Mouse (Mus musculus): Measurements from ENCODE around the gene Dnajb1. TPM values are rescaled to one million over a fixed set of nuclear protein-coding genes. Genes with fewer than 3 reads are reported as not detected.
"Not testable (repeated sequence)": the region's sequence is repeated elsewhere in the genome, so short reads cannot be mapped to it uniquely, and the experiment has no call there.

Dnajb1 gene
- polyA plus RNA-seq, 1 experiment from 2014 or later = 65.2 TPM

GRCm38 (mm10) chr8:83583236-83583635, 24.8 kb upstream of the Dnajb1 start:
- H3K4me3 ChIP-seq = no peak overlapping the region
- H3K27ac ChIP-seq = no peak overlapping the region
- no peaks in the 10 kb centered on the region for H3K9me3 ChIP-seq
- H3K36me3 ChIP-seq (replicated peaks) = peaks cover 85% of the 10 kb centered on the region
- no peaks in the 10 kb centered on the region for H3K27me3 ChIP-seq (ENCODE audit: poor library complexity, severe bottlenecking)
- no peak for DNase-seq (ENCODE audit: extremely low spot score, low spot score)
- WGBS = 92% methylated on average over 15 of the region's 15 CpGs
- peaks cover 40% of the 10 kb centered on the region for H3K4me1 ChIP-seq

DNA sequence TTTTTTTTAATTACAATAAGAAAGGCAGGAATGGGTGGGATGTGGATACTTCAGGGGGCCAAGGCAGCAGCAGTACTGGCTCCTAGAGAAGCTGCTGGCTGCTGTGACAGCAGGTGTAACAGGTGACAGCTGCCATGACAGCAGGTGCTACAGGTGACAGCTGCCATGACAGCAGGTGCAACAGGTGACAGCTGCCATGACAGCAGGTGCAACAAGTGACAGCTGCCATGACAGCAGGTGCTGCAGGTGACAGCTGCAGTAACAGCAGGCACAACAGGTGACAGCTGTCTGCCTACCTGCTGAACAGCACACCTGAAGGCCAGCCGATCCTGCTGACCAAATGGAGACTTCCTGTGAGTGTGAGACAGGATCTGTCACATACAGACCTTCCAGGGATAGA, 23.2 kb upstream of the Dnajb1 start:
- 96% methylated on average over 1 of the region's 1 CpGs for WGBS
- H3K4me1 ChIP-seq = peaks cover 26% of the 10 kb centered on the region
- H3K4me3 ChIP-seq = no peak overlapping the region
- H3K27me3 ChIP-seq (ENCODE audit: poor library complexity, severe bottlenecking) = no peaks in the 10 kb centered on the region
- no peak overlapping the region for H3K27ac ChIP-seq
- H3K9me3 ChIP-seq = no peaks in the 10 kb centered on the region
- no peak for DNase-seq (ENCODE audit: extremely low spot score, low spot score)
- H3K36me3 ChIP-seq (replicated peaks) = peaks cover 88% of the 10 kb centered on the region

DNA sequence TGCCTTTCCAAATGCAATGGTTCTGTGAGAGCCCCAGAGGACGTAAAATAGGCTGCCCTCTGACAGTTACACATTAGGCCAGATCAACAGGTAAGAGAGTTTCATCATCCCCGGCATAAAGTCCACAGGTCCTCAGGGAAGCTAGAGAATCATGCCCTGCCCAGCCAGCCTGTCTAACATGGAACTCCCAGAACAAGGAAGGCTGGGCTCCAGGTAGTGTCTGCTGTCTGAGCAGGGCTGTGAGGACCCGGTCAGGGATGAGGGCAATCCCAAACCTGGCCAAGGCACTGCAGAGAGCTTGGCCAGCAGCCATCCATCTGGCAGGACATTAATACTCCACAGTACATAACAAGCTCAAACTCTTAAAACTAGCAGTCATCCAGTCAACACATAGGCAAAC, 22.7 kb upstream of the Dnajb1 start:
- 89% methylated on average over 3 of the region's 3 CpGs for WGBS
- DNase-seq (ENCODE audit: extremely low spot score, low spot score) = no peak
- Histone ChIP-seq H3K9me3 (no peaks in the 10 kb centered on the region), H3K4me3 (no peak overlapping the region), H3K36me3 (replicated peaks) (peaks cover 88% of the 10 kb centered on the region), H3K27ac (no peak overlapping the region), H3K27me3 (ENCODE audit: poor library complexity, severe bottlenecking) (no peaks in the 10 kb centered on the region), H3K4me1 (peaks cover 28% of the 10 kb centered on the region)

- DNase-seq (ENCODE audit: extremely low spot score, low spot score) = no peak
- Histone ChIP-seq H3K4me1 (peaks cover 27% of the 10 kb centered on the region), H3K4me3 (no peak overlapping the region), H3K27ac (no peak overlapping the region), H3K27me3 (ENCODE audit: poor library complexity, severe bottlenecking) (no peaks in the 10 kb centered on the region), H3K9me3 (no peaks in the 10 kb centered on the region), H3K36me3 (replicated peaks) (peaks cover 94% of the 10 kb centered on the region)
- 88% methylated on average over 6 of the region's 6 CpGs for WGBS
Measured at GRCm38 (mm10) chr8:83587644-83588043, 20.3 kb upstream of the Dnajb1 start.

DNA sequence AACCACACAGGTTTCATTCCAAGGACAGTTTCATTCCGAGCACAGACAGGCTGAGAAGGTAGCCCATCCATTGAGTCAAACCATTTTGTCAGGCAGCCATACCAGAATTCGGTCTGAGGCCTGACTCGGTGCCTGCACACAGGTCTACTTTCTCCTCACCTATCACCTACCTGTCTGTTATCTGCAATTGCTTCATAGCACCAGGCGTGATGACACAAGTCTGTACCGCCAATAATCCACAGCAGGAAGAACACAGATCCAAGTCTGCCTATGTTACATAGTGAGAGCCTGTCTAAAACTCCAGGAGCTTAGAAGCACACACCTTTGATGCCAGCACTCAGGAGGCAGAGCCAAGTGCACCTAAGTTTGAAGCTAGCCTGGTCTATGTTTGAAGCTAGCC, 19.1 kb upstream of the Dnajb1 start:
- Histone ChIP-seq H3K36me3 (replicated peaks) (peaks cover 81% of the 10 kb centered on the region), H3K9me3 (no peaks in the 10 kb centered on the region), H3K4me1 (peaks cover 36% of the 10 kb centered on the region), H3K27ac (no peak overlapping the region), H3K27me3 (ENCODE audit: poor library complexity, severe bottlenecking) (no peaks in the 10 kb centered on the region), H3K4me3 (no peak overlapping the region)
- WGBS = 90% methylated on average over 5 of the region's 5 CpGs
- DNase-seq (ENCODE audit: extremely low spot score, low spot score) = no peak

DNA sequence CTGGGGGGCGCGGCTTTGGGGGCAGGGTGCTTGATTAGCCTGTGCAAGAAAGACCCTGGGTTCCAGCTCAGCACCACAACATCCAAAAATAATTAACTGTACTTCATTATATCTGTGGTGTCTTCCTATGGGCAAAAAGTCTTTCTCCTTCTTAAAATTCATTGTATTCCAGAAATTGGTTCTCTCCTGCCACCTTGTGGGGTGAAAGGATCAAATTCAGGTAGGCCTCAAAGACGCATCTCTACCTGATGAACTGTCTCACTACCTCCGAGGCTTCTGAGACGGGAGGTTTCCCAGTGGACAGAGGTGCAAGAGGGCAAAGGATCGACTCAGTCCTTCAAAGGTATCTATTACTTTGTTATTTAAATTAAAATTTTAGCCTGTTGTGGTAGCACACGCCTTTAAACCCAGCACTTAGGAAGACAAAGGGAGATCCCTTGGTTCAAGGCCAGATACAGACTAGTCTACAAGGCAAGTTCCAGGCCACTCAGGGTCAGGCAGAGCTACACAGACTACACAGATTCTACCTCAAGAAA, 17.4 kb upstream of the Dnajb1 start:
- Histone ChIP-seq H3K36me3 (replicated peaks) (peaks cover 66% of the 10 kb centered on the region), H3K27ac (no peak overlapping the region), H3K4me1 (peaks cover 39% of the 10 kb centered on the region), H3K4me3 (no peak overlapping the region), H3K27me3 (ENCODE audit: poor library complexity, severe bottlenecking) (no peaks in the 10 kb centered on the region), H3K9me3 (no peaks in the 10 kb centered on the region)
- DNase-seq (ENCODE audit: extremely low spot score, low spot score) = no peak
- WGBS = 87% methylated on average over 7 of the region's 7 CpGs

GRCm38 (mm10) chr8:83592682-83593081, 15.3 kb upstream of the Dnajb1 start:
- 74% methylated on average over 3 of the region's 3 CpGs for WGBS
- no peak for DNase-seq (ENCODE audit: extremely low spot score, low spot score)
- peaks cover 40% of the 10 kb centered on the region for H3K4me1 ChIP-seq

GRCm38 (mm10) chr8:83593325-83594166, 14.4 kb upstream of the Dnajb1 start:
- Histone ChIP-seq H3K36me3 (replicated peaks) (peaks cover 36% of the 10 kb centered on the region), H3K27ac (peak overlapping the region; percentile 96), H3K4me3 (peak overlapping the region; percentile 88), H3K4me1 (peaks cover 42% of the 10 kb centered on the region), H3K27me3 (ENCODE audit: poor library complexity, severe bottlenecking) (no peaks in the 10 kb centered on the region), H3K9me3 (no peaks in the 10 kb centered on the region)
- 8% methylated on average over 22 of the region's 22 CpGs for WGBS
- no peak for DNase-seq (ENCODE audit: extremely low spot score, low spot score)

More at GRCm38 (mm10) chr8:83592682-83593081, 15.3 kb upstream of the Dnajb1 start:
- Histone ChIP-seq H3K27ac (peak overlapping the region; percentile 66; the same call in 1 of the 2 replicates), H3K4me3 (peak overlapping the region; percentile 88), H3K27me3 (ENCODE audit: poor library complexity, severe bottlenecking) (no peaks in the 10 kb centered on the region), H3K36me3 (replicated peaks) (peaks cover 45% of the 10 kb centered on the region), H3K9me3 (no peaks in the 10 kb centered on the region)

GRCm38 (mm10) chr8:83594167-83595049, 13.6 kb upstream of the Dnajb1 start:
- no peaks in the 10 kb centered on the region for H3K27me3 ChIP-seq (ENCODE audit: poor library complexity, severe bottlenecking)

GRCm38 (mm10) chr8:83595050-83595345, 13.0 kb upstream of the Dnajb1 start:
- H3K27ac ChIP-seq = peak overlapping the region; percentile 96
- 62% methylated on average over 3 of the region's 3 CpGs for WGBS
- DNase-seq (ENCODE audit: extremely low spot score, low spot score); H3K9me3 ChIP-seq; H3K27me3 ChIP-seq (ENCODE audit: poor library complexity, severe bottlenecking): not testable (repeated sequence)
- peaks cover 22% of the 10 kb centered on the region for H3K36me3 ChIP-seq (replicated peaks)
- peaks cover 43% of the 10 kb centered on the region for H3K4me1 ChIP-seq
- H3K4me3 ChIP-seq = peak overlapping the region; percentile 88

More at GRCm38 (mm10) chr8:83594167-83595049, 13.6 kb upstream of the Dnajb1 start:
- Histone ChIP-seq H3K27ac (peak overlapping the region; percentile 96), H3K36me3 (replicated peaks) (peaks cover 28% of the 10 kb centered on the region), H3K4me1 (peaks cover 43% of the 10 kb centered on the region), H3K4me3 (peak overlapping the region; percentile 88), H3K9me3 (no peaks in the 10 kb centered on the region)
- DNase-seq (ENCODE audit: extremely low spot score, low spot score) = peak; percentile 99
- WGBS = under 1% methylated on average over 43 of the region's 43 CpGs

- H3K4me1 ChIP-seq = peaks cover 34% of the 10 kb centered on the region
- H3K4me3 ChIP-seq = no peak overlapping the region
- WGBS = 31% methylated on average over 3 of the region's 3 CpGs
- DNase-seq (ENCODE audit: extremely low spot score, low spot score) = no peak
- H3K9me3 ChIP-seq = no peaks in the 10 kb centered on the region
- peaks cover 11% of the 10 kb centered on the region for H3K36me3 ChIP-seq (replicated peaks)
- H3K27me3 ChIP-seq (ENCODE audit: poor library complexity, severe bottlenecking) = no peaks in the 10 kb centered on the region
- H3K27ac ChIP-seq = no peak overlapping the region
Measured at GRCm38 (mm10) chr8:83596369-83596768, 11.6 kb upstream of the Dnajb1 start.

- no peaks in the 10 kb centered on the region for H3K36me3 ChIP-seq (replicated peaks)
- no peak overlapping the region for H3K4me3 ChIP-seq
- no peaks in the 10 kb centered on the region for H3K27me3 ChIP-seq (ENCODE audit: poor library complexity, severe bottlenecking)
- H3K4me1 ChIP-seq = peaks cover 18% of the 10 kb centered on the region
- no peak for DNase-seq (ENCODE audit: extremely low spot score, low spot score)
- no peak overlapping the region for H3K27ac ChIP-seq
- no peaks in the 10 kb centered on the region for H3K9me3 ChIP-seq
- WGBS = 21% methylated on average over 1 of the region's 1 CpGs
Measured at GRCm38 (mm10) chr8:83598146-83598545, 9.8 kb upstream of the Dnajb1 start.

- DNase-seq (ENCODE audit: extremely low spot score, low spot score) = no peak
- Histone ChIP-seq H3K36me3 (replicated peaks) (no peaks in the 10 kb centered on the region), H3K4me1 (peaks cover 13% of the 10 kb centered on the region), H3K9me3 (no peaks in the 10 kb centered on the region), H3K27ac (no peak overlapping the region), H3K4me3 (no peak overlapping the region), H3K27me3 (ENCODE audit: poor library complexity, severe bottlenecking) (no peaks in the 10 kb centered on the region)
Measured at GRCm38 (mm10) chr8:83599814-83600213, 8.2 kb upstream of the Dnajb1 start.

Data from forebrain, embryonic 10.5 days (tissue).